9 mouse cellular contexts compared by ENCODE assay signal in genomic region chr8:109535140-109535990, GRCm38 (mm10). TPM values are rescaled to one million over a fixed set of nuclear protein-coding genes. Genes with fewer than 3 reads are reported as not detected.
DNase-seq lines count a peak whose midpoint lies in the region; ATAC-seq and TF ChIP-seq lines count a peak whose summit lies in the region.
"Had no signal": no experiment of that assay in that cellular context is flagged by ENCODE, and none has a peak within 500 bp of the region (broad histone marks: within the 10 kb centered on the region; RNA-seq: fewer than 3 reads in every experiment).

No protein-coding gene starts in this region.

- H3K4me2 ChIP-seq in forebrain, postnatal 0 days (ENCODE audit: low read depth), result no peak overlapping the region
- no peak overlapping the region for H3K4me2 ChIP-seq in forebrain, embryonic 15.5 days (replicated peaks)
- H3K4me2 ChIP-seq in midbrain, embryonic 14.5 days (ENCODE audit: low read length), result no peak overlapping the region
- H3K4me2 ChIP-seq in midbrain, embryonic 15.5 days, result no peak overlapping the region
- no peak overlapping the region for H3K4me2 ChIP-seq in hindbrain, embryonic 14.5 days (replicated peaks)

- H3K9ac ChIP-seq in forebrain, postnatal 0 days, result no peak overlapping the region
- no peak overlapping the region for H3K9ac ChIP-seq in forebrain, embryonic 15.5 days (replicated peaks)
- no peak overlapping the region for H3K9ac ChIP-seq in midbrain, embryonic 14.5 days (replicated peaks; ENCODE audit: low read length)
- no peak overlapping the region for H3K9ac ChIP-seq in midbrain, embryonic 15.5 days
- H3K9ac ChIP-seq in hindbrain, embryonic 14.5 days, result no peak overlapping the region

- peak; percentile 57 for DNase-seq in forebrain, postnatal 0 days
- DNase-seq in midbrain, embryonic 14.5 days, result peak; percentile 51
- DNase-seq in adrenal gland, postnatal 14 days, result peak; percentile 51
- peak; percentile 42 for DNase-seq in hindbrain, embryonic 14.5 days (ENCODE audit: low spot score)
- DNase-seq in yolk sac, embryonic 10.5 days (ENCODE audit: low spot score), result no peak

- 90% methylated on average over 19 of the region's 19 CpGs for WGBS in forebrain, postnatal 0 days
- whole genome bisulfite sequencing in forebrain, embryonic 15.5 days, result 88% methylated on average over 19 of the region's 19 CpGs
- 90% methylated on average over 19 of the region's 19 CpGs for WGBS in midbrain, embryonic 14.5 days
- WGBS in midbrain, embryonic 15.5 days, result 89% methylated on average over 19 of the region's 19 CpGs
- WGBS in hindbrain, embryonic 14.5 days, result 90% methylated on average over 19 of the region's 19 CpGs

- H3K36me3 ChIP-seq in forebrain, postnatal 0 days (ENCODE audit: insufficient read depth), result no peaks in the 10 kb centered on the region
- H3K36me3 ChIP-seq in forebrain, embryonic 15.5 days, result no peaks in the 10 kb centered on the region
- no peaks in the 10 kb centered on the region for H3K36me3 ChIP-seq in midbrain, embryonic 14.5 days (ENCODE audit: control insufficient read depth, insufficient read depth, low read length)
- no peaks in the 10 kb centered on the region for H3K36me3 ChIP-seq in midbrain, embryonic 15.5 days (replicated peaks)
- no peaks in the 10 kb centered on the region for H3K36me3 ChIP-seq in hindbrain, embryonic 14.5 days (replicated peaks; ENCODE audit: control insufficient read depth, insufficient read depth)

- H3K4me1 ChIP-seq in forebrain, postnatal 0 days (ENCODE audit: insufficient read depth), result peaks cover 3% of the 10 kb centered on the region; the same call in 1 of the 2 replicates
- peaks cover 6% of the 10 kb centered on the region; the same call in 1 of the 2 replicates for H3K4me1 ChIP-seq in forebrain, embryonic 15.5 days
- no peaks in the 10 kb centered on the region for H3K4me1 ChIP-seq in midbrain, embryonic 14.5 days (ENCODE audit: control insufficient read depth, insufficient read depth, low read length)
- H3K4me1 ChIP-seq in midbrain, embryonic 15.5 days, result peaks cover 7% of the 10 kb centered on the region
- H3K4me1 ChIP-seq in hindbrain, embryonic 14.5 days (replicated peaks; ENCODE audit: control insufficient read depth, insufficient read depth, low read length), result no peaks in the 10 kb centered on the region

- no peaks in the 10 kb centered on the region for H3K9me3 ChIP-seq in forebrain, postnatal 0 days (ENCODE audit: low read length)
- H3K9me3 ChIP-seq in forebrain, embryonic 15.5 days, result no peaks in the 10 kb centered on the region
- H3K9me3 ChIP-seq in midbrain, embryonic 14.5 days (ENCODE audit: control insufficient read depth, low read length), result no peaks in the 10 kb centered on the region
- no peaks in the 10 kb centered on the region for H3K9me3 ChIP-seq in midbrain, embryonic 15.5 days
- no peaks in the 10 kb centered on the region for H3K9me3 ChIP-seq in hindbrain, embryonic 14.5 days (ENCODE audit: control insufficient read depth, low read length)

- TF ChIP-seq CTCF in forebrain, postnatal 0 days (IDR thresholded peaks at IDR 0.05; ENCODE audit: low read depth), result peak; percentile 60

- no peak overlapping the region for H3K4me3 ChIP-seq in forebrain, postnatal 0 days (ENCODE audit: low read depth, low read length)
- H3K4me3 ChIP-seq in forebrain, embryonic 15.5 days, result no peak overlapping the region
- H3K4me3 ChIP-seq in midbrain, embryonic 14.5 days (replicated peaks; ENCODE audit: low read depth, low read length), result no peak overlapping the region
- no peak overlapping the region for H3K4me3 ChIP-seq in midbrain, embryonic 15.5 days
- H3K4me3 ChIP-seq in hindbrain, embryonic 14.5 days (replicated peaks; ENCODE audit: low read length), result no peak overlapping the region

- H3K27ac ChIP-seq in forebrain, postnatal 0 days (ENCODE audit: low read depth, low read length), result no peak overlapping the region
- no peak overlapping the region for H3K27ac ChIP-seq in forebrain, embryonic 15.5 days (replicated peaks)
- no peak overlapping the region for H3K27ac ChIP-seq in midbrain, embryonic 14.5 days (replicated peaks; ENCODE audit: low read depth, low read length)
- no peak overlapping the region for H3K27ac ChIP-seq in midbrain, embryonic 15.5 days
- H3K27ac ChIP-seq in hindbrain, embryonic 14.5 days, result no peak overlapping the region

- H3K27me3 ChIP-seq in forebrain, postnatal 0 days (ENCODE audit: insufficient read depth, low read length), result no peaks in the 10 kb centered on the region
- H3K27me3 ChIP-seq in forebrain, embryonic 15.5 days, result no peaks in the 10 kb centered on the region
- no peaks in the 10 kb centered on the region for H3K27me3 ChIP-seq in midbrain, embryonic 14.5 days (ENCODE audit: control insufficient read depth, insufficient read depth, low read length)
- H3K27me3 ChIP-seq in midbrain, embryonic 15.5 days (replicated peaks), result no peaks in the 10 kb centered on the region
- H3K27me3 ChIP-seq in hindbrain, embryonic 14.5 days (ENCODE audit: control insufficient read depth, insufficient read depth, low read length), result no peaks in the 10 kb centered on the region

- no peak for ATAC-seq in forebrain, postnatal 0 days
- ATAC-seq in forebrain, embryonic 15.5 days (replicated peaks), result no peak
- ATAC-seq in midbrain, embryonic 14.5 days (ENCODE audit: low FRiP score, low TSS enrichment), result no peak
- no peak for ATAC-seq in midbrain, embryonic 15.5 days (replicated peaks)
- ATAC-seq in hindbrain, embryonic 14.5 days (ENCODE audit: low FRiP score), result no peak
- ATAC-seq in megakaryocyte progenitor cell, adult 5-6 weeks (replicated peaks; ENCODE audit: poor library complexity), result peak; percentile 68

RNA-seq across cellular contexts. Expression of gene Dhx38, which starts 30.3 kb away (rescaled TPM):
- total RNA-seq in forebrain, postnatal 0 days (2014; rRNA removed), result 23.2 and 28.2 TPM in 2 replicates
- 12.8 and 14.1 TPM in 2 replicates for polyA plus RNA-seq in forebrain, postnatal 0 days (2015; fragmentation: Nextera tagmentation; extraction: Ambion mirVana)
- 23.9 and 24.0 TPM in 2 replicates for polyA plus RNA-seq in forebrain, embryonic 15.5 days (2015; fragmentation: Nextera tagmentation; extraction: Ambion mirVana)
- polyA plus RNA-seq in midbrain, embryonic 14.5 days (2014; fragmentation: Nextera tagmentation; extraction: Ambion mirVana), result 15.6 and 15.8 TPM in 2 replicates
- 19.2 and 20.7 TPM in 2 replicates for polyA plus RNA-seq in midbrain, embryonic 15.5 days (2015; fragmentation: Nextera tagmentation; extraction: Ambion mirVana)
- 24.9 and 27.2 TPM in 2 replicates for total RNA-seq in adrenal gland, postnatal 14 days (2021)
- polyA plus RNA-seq in hindbrain, embryonic 14.5 days (2014; fragmentation: Nextera tagmentation; extraction: Ambion mirVana), result 12.7 and 14.7 TPM in 2 replicates
- total RNA-seq in megakaryocyte progenitor cell, adult 5-6 weeks (2015), result 15.0 and 18.8 TPM in 2 replicates
- total RNA-seq in megakaryocyte progenitor cell, adult 5-6 weeks (2017), result 68.6 and 69.5 TPM in 2 replicates

RNA-seq across cellular contexts. Expression of gene Txnl4b, which starts 30.3 kb away (rescaled TPM):
- 12.0 and 12.2 TPM in 2 replicates for total RNA-seq in forebrain, postnatal 0 days (2014; rRNA removed)
- 34.0 and 35.2 TPM in 2 replicates for polyA plus RNA-seq in forebrain, postnatal 0 days (2015; fragmentation: Nextera tagmentation; extraction: Ambion mirVana)
- polyA plus RNA-seq in forebrain, embryonic 15.5 days (2015; fragmentation: Nextera tagmentation; extraction: Ambion mirVana), result 27.3 and 29.2 TPM in 2 replicates
- 27.6 and 33.3 TPM in 2 replicates for polyA plus RNA-seq in midbrain, embryonic 14.5 days (2014; fragmentation: Nextera tagmentation; extraction: Ambion mirVana)
- 27.5 and 28.1 TPM in 2 replicates for polyA plus RNA-seq in midbrain, embryonic 15.5 days (2015; fragmentation: Nextera tagmentation; extraction: Ambion mirVana)
- total RNA-seq in adrenal gland, postnatal 14 days (2021), result 10.9 and 11.0 TPM in 2 replicates
- 28.2 and 31.2 TPM in 2 replicates for polyA plus RNA-seq in hindbrain, embryonic 14.5 days (2014; fragmentation: Nextera tagmentation; extraction: Ambion mirVana)
- 7.2 and 8.1 TPM in 2 replicates for total RNA-seq in megakaryocyte progenitor cell, adult 5-6 weeks (2015)
- total RNA-seq in megakaryocyte progenitor cell, adult 5-6 weeks (2017), result 16.5 and 18.4 TPM in 2 replicates

RNA-seq across cellular contexts. Expression of gene Pmfbp1, which starts 41.5 kb away (rescaled TPM):
- total RNA-seq in forebrain, postnatal 0 days (2014; rRNA removed), result 0.38 and 2.2 TPM in 2 replicates
- 0.08 and 0.25 TPM in 2 replicates for polyA plus RNA-seq in forebrain, postnatal 0 days (2015; fragmentation: Nextera tagmentation; extraction: Ambion mirVana)
- 0.11 and 0.29 TPM in 2 replicates for polyA plus RNA-seq in forebrain, embryonic 15.5 days (2015; fragmentation: Nextera tagmentation; extraction: Ambion mirVana)
- polyA plus RNA-seq in midbrain, embryonic 14.5 days (2014; fragmentation: Nextera tagmentation; extraction: Ambion mirVana), result 3.3 and 3.5 TPM in 2 replicates
- polyA plus RNA-seq in midbrain, embryonic 15.5 days (2015; fragmentation: Nextera tagmentation; extraction: Ambion mirVana), result 1.7 and 2.2 TPM in 2 replicates
- total RNA-seq in adrenal gland, postnatal 14 days (2021), result not detected in 2 replicates
- 3.2 TPM in 2 replicates for polyA plus RNA-seq in hindbrain, embryonic 14.5 days (2014; fragmentation: Nextera tagmentation; extraction: Ambion mirVana)
- total RNA-seq in megakaryocyte progenitor cell, adult 5-6 weeks (2015), result not detected in 2 replicates
- total RNA-seq in megakaryocyte progenitor cell, adult 5-6 weeks (2017), result not detected in 2 replicates
- polyA plus RNA-seq: large intestine, adult 2 months had no signal

RNA-seq across cellular contexts. Expression of gene Hp, which starts 43.6 kb away (rescaled TPM):
- total RNA-seq in forebrain, postnatal 0 days (2014; rRNA removed), result 0.15 and 1.5 TPM in 2 replicates
- polyA plus RNA-seq in forebrain, postnatal 0 days (2015; fragmentation: Nextera tagmentation; extraction: Ambion mirVana), result 0.38 and 0.44 TPM in 2 replicates
- 0.14 and 0.23 TPM in 2 replicates for polyA plus RNA-seq in forebrain, embryonic 15.5 days (2015; fragmentation: Nextera tagmentation; extraction: Ambion mirVana)
- not detected in 2 replicates for polyA plus RNA-seq in midbrain, embryonic 14.5 days (2014; fragmentation: Nextera tagmentation; extraction: Ambion mirVana)
- 0.49 and 0.79 TPM in 2 replicates for polyA plus RNA-seq in midbrain, embryonic 15.5 days (2015; fragmentation: Nextera tagmentation; extraction: Ambion mirVana)
- total RNA-seq in adrenal gland, postnatal 14 days (2021), result 115 and 578 TPM in 2 replicates
- polyA plus RNA-seq in hindbrain, embryonic 14.5 days (2014; fragmentation: Nextera tagmentation; extraction: Ambion mirVana), result 0.40 and 0.43 TPM in 2 replicates
- 175 and 209 TPM in 2 replicates for total RNA-seq in megakaryocyte progenitor cell, adult 5-6 weeks (2015)
- total RNA-seq in megakaryocyte progenitor cell, adult 5-6 weeks (2017), result 273 and 358 TPM in 2 replicates
